Mouse (Mus musculus) adrenal gland (tissue): ENCODE data around the gene Ints2.
"Not testable (repeated sequence)": the region's sequence is repeated elsewhere in the genome, so short reads cannot be mapped to it uniquely, and the experiment has no call there.

Experiments used
- intact Hi-C: fragments of 180-260 bp; cut with DNase I; formaldehyde crosslinking; loops from one replicate; pipeline ENCODE4 v1.15.1; 2025
- long read RNA-seq, 2 experiments: library from polyadenylated mRNA; unstranded; transcript quantifications; one replicate each; pipeline ENCODE4 v2.0.0; 2020; ENCODE audit warnings: borderline replicate concordance in 1 of 2; ENCODE audit not compliant: insufficient replicate concordance in 1 of 2

Ints2 gene
- long read RNA-seq, experiment 1, full-length matches to known transcripts: 1 of 6 reads
- long read RNA-seq, experiment 1, partial matches to known transcripts: 5 of 6 reads
- long read RNA-seq, experiment 1, other reads (novel, unspliced or antisense): 0 of 6 reads
- long read RNA-seq, experiment 2, partial matches to known transcripts: 4 of 6 reads
- long read RNA-seq, experiment 2, other reads (novel, unspliced or antisense): 2 of 6 reads

- intact Hi-C loops: no loop called here
Measured at GRCm38 (mm10) chr11:86257460-86258076, at the start of gene Ints2. Gene Ints2, minus strand, starts transcription at chr11:86257575.

DNA sequence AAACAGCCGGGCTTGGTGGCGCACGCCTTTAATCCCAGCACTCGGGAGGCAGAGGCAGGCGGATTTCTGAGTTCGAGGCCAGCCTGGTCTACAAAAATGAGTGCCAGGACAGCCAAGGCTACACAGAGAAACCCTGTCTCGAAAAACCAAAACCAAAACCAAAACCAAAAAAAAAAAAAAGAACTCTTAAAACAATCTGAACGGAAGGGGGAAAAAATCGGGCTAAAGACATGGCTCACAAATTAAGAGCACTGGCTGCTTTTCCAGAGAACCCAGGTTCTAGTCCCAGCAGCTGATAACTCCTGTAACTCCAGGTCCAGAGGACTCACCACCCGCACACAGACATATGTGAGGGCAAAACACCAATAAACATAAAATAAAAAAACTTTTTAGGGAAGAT, 34.8 kb upstream of the Ints2 start:
- intact Hi-C loops: not testable (repeated sequence)

GRCm38 (mm10) chr11:86291714-86292113, 34.3 kb upstream of the Ints2 start:
- intact Hi-C loops: no loop called here

DNA sequence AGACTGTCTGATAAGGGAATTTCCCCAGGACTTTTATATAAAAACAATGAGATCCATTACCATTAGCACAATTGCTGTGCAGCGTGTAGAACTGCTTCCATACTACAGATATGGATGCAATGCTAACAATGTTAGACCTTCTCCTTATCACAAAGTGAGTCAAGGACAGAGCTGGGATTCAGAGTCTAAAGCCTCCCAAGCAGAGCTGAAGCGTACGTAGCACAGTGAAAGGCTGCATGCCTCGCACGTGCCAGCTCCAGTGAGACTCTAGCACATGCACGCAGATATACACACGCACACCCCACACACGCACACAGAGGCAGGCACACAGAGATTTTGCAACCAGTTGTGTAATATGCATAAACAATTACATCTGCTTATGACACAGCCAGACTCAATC, 28.4 kb upstream of the Ints2 start:
- intact Hi-C loops: no loop called here

DNA sequence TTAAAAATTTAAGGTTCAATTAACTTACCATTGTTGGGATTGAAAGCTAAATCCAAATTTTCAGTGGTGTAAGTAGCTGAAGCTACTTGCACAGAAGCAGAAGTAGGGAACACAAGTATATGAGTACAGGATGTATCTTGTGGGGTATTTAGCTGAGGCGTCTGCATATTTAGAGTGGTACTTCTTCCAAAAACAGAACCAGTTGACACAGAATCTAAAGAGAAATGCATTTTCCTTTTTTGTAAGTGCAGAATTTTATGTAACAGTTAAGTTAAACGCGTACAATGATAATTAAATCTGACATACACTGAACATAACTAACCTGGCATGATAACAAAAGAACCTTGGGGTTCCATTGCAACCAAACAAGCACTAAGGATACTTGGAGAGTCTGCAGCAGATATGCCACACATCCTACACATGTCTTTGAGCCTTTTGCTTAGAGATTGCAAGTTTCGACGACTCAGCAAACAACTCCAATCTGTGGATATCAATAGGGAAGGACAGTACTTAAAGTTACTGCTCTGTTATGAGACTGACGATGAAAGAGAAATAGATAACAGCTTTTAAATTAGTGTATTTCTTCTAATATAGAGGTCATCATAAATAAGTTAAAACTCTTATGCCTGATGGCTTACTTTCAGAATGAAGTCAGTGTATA, 21.2 kb upstream of the Ints2 start:
- intact Hi-C loops: no loop called here

DNA sequence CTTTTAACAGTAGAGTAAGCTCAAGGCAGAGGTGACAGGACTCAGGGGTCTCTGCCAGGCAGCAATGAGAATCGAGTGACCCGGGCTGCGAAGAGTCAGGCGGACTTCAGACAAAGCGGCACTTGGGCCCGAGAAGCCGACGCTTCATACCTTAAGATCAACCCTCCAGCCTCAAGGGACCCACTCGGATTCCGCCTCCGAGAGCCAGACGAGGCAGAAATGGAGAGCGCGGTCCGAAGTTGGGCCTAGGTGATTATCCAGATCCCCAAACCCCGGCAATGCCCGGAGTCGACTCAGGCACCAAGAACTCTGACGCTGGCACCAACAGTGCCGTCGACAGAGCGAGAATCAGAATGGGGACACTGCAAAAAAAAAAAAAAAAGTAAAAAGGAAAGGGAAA, 321 bp downstream of the Ints2 start:
- intact Hi-C loops: no loop called here

DNA sequence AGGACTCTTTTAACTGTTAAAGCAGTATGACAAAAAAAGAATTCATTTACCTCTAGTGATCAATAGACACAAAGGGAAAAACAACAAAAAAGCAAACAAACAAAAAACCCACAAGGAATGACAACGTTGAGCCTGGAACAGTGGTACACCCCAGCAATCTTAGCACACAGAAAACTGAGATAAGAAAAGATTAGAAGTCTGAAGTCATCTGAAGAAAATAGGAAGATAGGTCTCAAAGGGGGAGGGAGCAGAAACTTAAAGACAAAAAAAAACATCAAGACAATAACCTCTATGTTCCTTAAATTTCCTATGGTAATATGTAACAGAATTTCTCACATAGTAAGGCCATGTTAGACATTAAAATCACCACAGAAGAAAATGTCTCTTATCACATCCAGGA, 4.0 kb downstream of the Ints2 start:
- intact Hi-C loops: no loop called here

DNA sequence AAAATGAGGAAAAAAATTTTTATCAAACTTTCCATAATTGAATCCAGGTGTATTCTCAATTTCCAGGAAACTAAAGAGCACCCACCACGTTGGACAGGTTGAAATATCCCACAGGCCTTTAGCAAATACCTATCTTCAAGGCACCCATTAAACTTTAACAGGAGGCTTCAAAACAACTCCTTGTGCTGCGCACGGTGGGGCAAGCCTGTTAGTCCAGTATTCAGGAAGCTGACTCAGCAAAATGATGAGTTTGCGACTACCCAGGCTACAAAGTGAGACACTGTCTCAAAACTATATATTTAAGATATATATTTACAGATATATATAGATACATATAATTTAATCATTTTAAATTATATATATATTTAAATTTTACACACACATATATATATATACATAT, 24.9 kb downstream of the Ints2 start:
- intact Hi-C loops: no loop called here

DNA sequence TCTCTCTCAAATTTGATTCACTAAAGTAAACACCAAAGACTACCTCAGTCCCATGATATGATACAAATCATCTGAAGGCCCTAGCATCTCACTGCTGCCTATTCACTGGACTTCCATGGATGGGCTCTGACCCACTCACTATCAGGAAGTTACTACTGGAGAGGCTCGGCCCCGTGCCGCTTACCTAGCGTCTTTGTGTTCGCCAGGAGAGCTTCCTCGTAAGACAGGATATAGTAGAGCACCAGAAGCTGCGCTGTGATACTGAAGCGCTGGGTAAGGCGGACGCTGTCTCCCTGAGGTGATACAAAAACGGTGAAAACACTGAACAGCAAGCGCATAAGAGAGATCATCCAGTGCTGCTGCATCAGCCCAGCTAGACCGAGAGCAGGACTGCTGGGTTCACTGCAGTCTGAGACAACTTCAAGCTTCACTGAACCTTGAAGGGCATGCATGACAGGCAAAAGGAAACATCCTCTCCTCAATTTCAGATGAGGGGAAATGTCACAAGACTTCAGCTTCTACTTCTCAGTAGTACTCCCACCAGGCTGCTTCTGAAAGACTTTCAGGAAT, 25.5 kb downstream of the Ints2 start:
- intact Hi-C loops: no loop called here

- intact Hi-C loops: no loop called here
Measured at GRCm38 (mm10) chr11:86226646-86227180, 30.7 kb downstream of the Ints2 start.

DNA sequence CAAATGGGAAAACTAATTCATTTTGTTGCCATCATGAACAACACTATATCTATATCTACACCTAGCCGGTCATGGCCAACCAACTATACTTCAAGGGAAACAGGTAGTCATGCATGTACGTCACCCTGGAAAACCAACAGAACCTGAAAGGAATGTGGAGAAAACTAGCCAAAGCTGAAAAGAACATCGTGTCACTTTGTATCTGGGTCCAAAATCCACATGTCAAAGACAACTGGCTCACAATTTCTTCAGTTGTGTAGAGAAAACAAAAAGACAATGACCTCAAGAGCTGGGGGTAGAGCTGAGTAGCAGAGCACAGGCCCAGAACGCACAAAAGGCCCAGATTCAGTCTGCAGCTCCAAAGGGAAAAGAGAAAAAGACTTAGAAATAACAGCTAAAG, 31.6 kb downstream of the Ints2 start:
- intact Hi-C loops: no loop called here

- intact Hi-C loops: no loop called here
Measured at GRCm38 (mm10) chr11:86211803-86212202, 45.6 kb downstream of the Ints2 start.

GRCm38 (mm10) chr11:86209123-86209522, 48.3 kb downstream of the Ints2 start:
- intact Hi-C loops: no loop called here

DNA sequence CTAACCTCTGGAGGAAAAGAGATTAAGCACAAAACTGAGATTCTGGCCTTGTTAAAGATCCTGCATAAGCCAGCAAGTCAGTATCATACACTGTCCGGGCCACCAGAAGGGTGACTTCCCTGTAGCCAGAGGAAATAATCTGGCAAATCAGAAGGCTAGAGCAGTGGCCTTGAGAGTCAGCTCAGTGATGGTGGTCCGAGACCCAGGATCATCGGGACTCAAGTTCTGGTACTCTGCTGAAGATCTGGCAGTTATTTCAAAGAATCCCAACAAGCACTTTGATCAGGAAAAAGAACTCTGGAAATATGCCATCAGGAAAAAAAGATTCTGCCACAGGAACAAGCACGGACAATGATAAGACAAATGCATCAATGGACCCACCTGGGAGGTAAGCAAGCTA, 51.5 kb downstream of the Ints2 start:
- intact Hi-C loops: no loop called here

DNA sequence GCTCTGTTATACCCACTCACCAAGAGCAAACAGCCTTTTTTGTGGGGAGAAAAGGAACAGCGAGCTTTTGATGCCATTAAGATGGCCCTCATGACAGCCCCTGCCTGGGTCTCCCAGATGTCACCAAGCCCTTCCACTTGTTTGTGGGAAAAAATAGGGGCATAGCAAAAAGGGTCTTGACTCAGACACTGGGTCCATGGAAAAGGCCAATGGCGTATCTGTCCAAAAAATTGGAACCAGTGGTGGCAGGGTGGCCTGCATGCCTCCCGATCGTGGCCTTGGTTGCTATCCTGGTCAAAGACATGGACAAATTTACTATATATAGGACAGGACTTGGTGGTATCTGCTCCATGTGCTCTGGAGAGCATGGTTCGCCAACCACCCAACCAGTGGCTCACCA, 52.3 kb downstream of the Ints2 start:
- intact Hi-C loops: no loop called here

DNA sequence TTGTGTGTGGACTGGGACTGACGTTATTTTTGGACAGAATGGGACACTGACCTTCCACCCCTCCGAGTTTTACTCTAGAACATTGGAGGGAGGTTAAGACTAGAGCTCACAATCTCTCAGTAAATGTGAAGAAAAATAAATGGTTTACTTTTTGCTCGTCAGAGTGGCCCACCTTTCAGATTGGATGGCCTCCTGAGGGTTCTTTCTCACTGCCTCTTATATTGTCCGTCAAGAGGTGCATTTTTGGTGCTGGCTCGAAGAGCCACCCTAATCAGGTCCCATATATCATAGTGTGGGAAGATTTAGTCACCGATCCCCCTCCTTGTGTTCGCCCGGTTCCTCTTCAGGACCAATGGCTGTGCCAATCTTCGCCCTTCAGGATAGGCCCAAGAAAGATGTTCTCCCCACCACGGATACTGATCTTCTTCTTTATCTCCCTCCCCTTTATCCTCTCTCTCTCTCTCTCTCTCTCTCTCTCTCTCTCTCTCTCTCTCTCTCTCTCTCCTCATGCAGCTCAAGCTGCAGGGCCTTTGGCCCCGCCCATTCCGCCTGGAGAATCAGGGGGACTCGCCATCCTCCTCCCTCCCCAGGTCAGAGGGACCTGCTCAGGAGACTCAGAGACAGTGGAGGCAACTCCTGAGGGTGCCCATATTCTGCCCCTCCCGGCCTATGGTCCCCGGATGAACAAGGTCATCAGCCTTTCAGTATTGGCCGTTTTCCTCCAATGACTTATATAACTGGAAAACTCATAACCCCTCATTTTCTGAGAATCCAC, 55.3 kb downstream of the Ints2 start:
- intact Hi-C loops: no loop called here

- intact Hi-C loops: no loop called here
Measured at GRCm38 (mm10) chr11:86201037-86201786, 56.2 kb downstream of the Ints2 start, which contains the start of gene Brip1. Gene Brip1, minus strand, starts transcription at chr11:86201193.

GRCm38 (mm10) chr11:86200460-86201021, 56.8 kb downstream of the Ints2 start:
- intact Hi-C loops: no loop called here

DNA sequence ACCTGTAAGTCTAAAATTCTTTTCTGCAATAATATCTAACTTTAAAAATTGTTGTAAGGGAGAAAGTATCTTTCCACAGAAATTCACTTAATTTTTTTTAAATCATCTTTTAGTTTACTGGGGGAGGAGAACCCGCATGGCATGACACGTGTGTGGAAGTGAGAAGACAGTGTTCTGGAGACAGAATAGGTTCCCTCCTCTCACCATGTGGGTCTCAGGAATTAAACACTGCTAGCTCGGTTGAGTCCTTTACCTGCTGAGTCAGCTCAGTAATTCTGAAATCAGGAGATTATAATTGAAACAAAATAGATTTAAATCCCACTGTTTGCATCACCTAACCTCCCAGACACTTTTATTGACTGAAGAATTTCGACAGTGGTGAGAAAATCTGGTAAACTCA, 57.6 kb downstream of the Ints2 start:
- intact Hi-C loops: no loop called here

DNA sequence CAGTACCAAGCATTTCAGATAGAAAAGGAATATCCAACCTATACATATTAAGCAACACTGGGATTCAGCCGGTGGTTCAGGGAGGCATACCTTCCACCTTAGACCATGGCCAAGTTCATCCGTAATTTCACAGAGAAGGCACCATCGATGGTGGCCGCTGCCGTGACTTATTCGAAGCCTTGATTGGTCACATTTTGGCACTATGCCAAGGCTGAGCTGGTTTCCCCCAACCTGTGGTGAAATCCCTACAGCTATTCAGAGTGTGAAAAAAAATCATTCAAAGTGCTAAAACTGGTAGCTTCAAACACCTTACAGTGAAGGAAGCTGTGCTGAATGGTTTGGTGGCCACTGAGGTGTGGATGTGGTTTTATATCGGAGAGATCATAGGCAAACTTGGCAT, 72.2 kb downstream of the Ints2 start:
- intact Hi-C loops: not testable (repeated sequence)
